Mouse (Mus musculus): ENCODE data around the gene Tmem200a. TPM values are rescaled to one million over a fixed set of nuclear protein-coding genes. Genes with fewer than 3 reads are reported as not detected.
"Not testable (repeated sequence)": the region's sequence is repeated elsewhere in the genome, so short reads cannot be mapped to it uniquely, and the experiment has no call there.

Tmem200a gene
- total RNA-seq, 2 experiments from 2014 or later = 0.09 to 0.19 TPM

- no peak for DNase-seq (ENCODE audit: low spot score)
Measured at GRCm38 (mm10) chr10:25982617-25983016, 96.2 kb downstream of the Tmem200a start.

GRCm38 (mm10) chr10:25962863-25963262, 116.0 kb downstream of the Tmem200a start:
- DNase-seq (ENCODE audit: low spot score) = no peak

- no peak for DNase-seq (ENCODE audit: low spot score)
Measured at GRCm38 (mm10) chr10:25961066-25961465, 117.8 kb downstream of the Tmem200a start.

- DNase-seq (ENCODE audit: low spot score) = no peak
Measured at GRCm38 (mm10) chr10:25958762-25959753, 119.8 kb downstream of the Tmem200a start.

- no peak for DNase-seq (ENCODE audit: low spot score)
Measured at GRCm38 (mm10) chr10:25954641-25955228, 124.1 kb downstream of the Tmem200a start.

GRCm38 (mm10) chr10:25952838-25953237, 126.0 kb downstream of the Tmem200a start:
- no peak for DNase-seq (ENCODE audit: low spot score)

- no peak for DNase-seq (ENCODE audit: low spot score)
Measured at GRCm38 (mm10) chr10:25952150-25952549, 126.7 kb downstream of the Tmem200a start.

GRCm38 (mm10) chr10:25945866-25946265, 133.0 kb downstream of the Tmem200a start:
- no peak for DNase-seq (ENCODE audit: low spot score)

GRCm38 (mm10) chr10:25944641-25945040, 134.2 kb downstream of the Tmem200a start:
- DNase-seq (ENCODE audit: low spot score) = no peak

GRCm38 (mm10) chr10:25931796-25932195, 147.1 kb downstream of the Tmem200a start:
- no peak for DNase-seq (ENCODE audit: low spot score)

- DNase-seq (ENCODE audit: low spot score) = no peak
Measured at GRCm38 (mm10) chr10:25929401-25930150, 149.3 kb downstream of the Tmem200a start.

GRCm38 (mm10) chr10:25928861-25929368, 149.9 kb downstream of the Tmem200a start:
- DNase-seq (ENCODE audit: low spot score) = no peak

- no peak for DNase-seq (ENCODE audit: low spot score)
Measured at GRCm38 (mm10) chr10:25928448-25928786, 150.4 kb downstream of the Tmem200a start.

- no peak for DNase-seq (ENCODE audit: low spot score)
Measured at GRCm38 (mm10) chr10:25927553-25928447, 151.1 kb downstream of the Tmem200a start.

GRCm38 (mm10) chr10:25920640-25921278, 158.1 kb downstream of the Tmem200a start:
- no peak for DNase-seq (ENCODE audit: low spot score)

GRCm38 (mm10) chr10:25918103-25918502, 160.7 kb downstream of the Tmem200a start:
- no peak for DNase-seq (ENCODE audit: low spot score)

- DNase-seq (ENCODE audit: low spot score) = no peak
Measured at GRCm38 (mm10) chr10:25910270-25910669, 168.6 kb downstream of the Tmem200a start.

- DNase-seq (ENCODE audit: low spot score) = no peak
Measured at GRCm38 (mm10) chr10:25908027-25909012, 170.5 kb downstream of the Tmem200a start.

GRCm38 (mm10) chr10:25894126-25894525, 184.7 kb downstream of the Tmem200a start:
- DNase-seq (ENCODE audit: low spot score) = not testable (repeated sequence)

Data from gastrocnemius, adult 18-20 months (tissue).